Mouse (Mus musculus) limb, embryonic 14.5 days (tissue): ENCODE results near the gene Nol3. TPM values are rescaled to one million over a fixed set of nuclear protein-coding genes. Genes with fewer than 3 reads are reported as not detected.
A peak's percentile ranks its signal among the peaks of the same experiment; 100 is the strongest.
"Not testable (repeated sequence)": the region's sequence is repeated elsewhere in the genome, so short reads cannot be mapped to it uniquely, and the experiment has no call there.

Source experiments
- ATAC-seq: fragments of 200-750 bp; cut with Nextera tagmentation; 2 replicates; pipeline ENCODE4 v1.8.0; 2017; ENCODE audit warnings: low read depth, moderate number of reproducible peaks, moderate TSS enrichment; ENCODE audit not compliant: low FRiP score
- DNase-seq: peaks from one replicate; pipeline ENCODE4 v3.0.0-alpha.2; 2015; ENCODE audit warnings: low spot score
- H3K27ac ChIP-seq: fragments of 300-500 bp; sonication (generic); replicated peaks from 2 replicates; pipeline ENCODE4 v1.5.1; 2014; ENCODE audit warnings: low read depth, mild to moderate bottlenecking, low read length, moderate library complexity, mixed read lengths
- H3K27me3 ChIP-seq: fragments of 300-500 bp; sonication (generic); 2 replicates; pipeline ENCODE4 v1.6.1; 2014; ENCODE audit warnings: low read length, mixed read lengths; ENCODE audit not compliant: control insufficient read depth, insufficient read depth
- H3K36me3 ChIP-seq: fragments of 300-500 bp; sonication (generic); 2 replicates; pipeline ENCODE4 v1.6.1; 2014; ENCODE audit warnings: mild to moderate bottlenecking, low read length, moderate library complexity, mixed read lengths; ENCODE audit not compliant: control insufficient read depth, insufficient read depth
- H3K4me1 ChIP-seq: fragments of 300-500 bp; sonication (generic); 2 replicates; pipeline ENCODE4 v1.6.1; 2014; ENCODE audit warnings: antibody characterized with exemption, low read length, mixed read lengths; ENCODE audit not compliant: control insufficient read depth, insufficient read depth
- H3K4me2 ChIP-seq: fragments of 300-500 bp; sonication (generic); replicated peaks from 2 replicates; pipeline ENCODE4 v1.6.1; 2014; ENCODE audit warnings: low read depth, mild to moderate bottlenecking, low read length, moderate library complexity; ENCODE audit not compliant: severe bottlenecking
- H3K4me3 ChIP-seq: fragments of 300-500 bp; sonication (generic); replicated peaks from 2 replicates; pipeline ENCODE4 v1.5.1; 2014; ENCODE audit warnings: low read length
- H3K9ac ChIP-seq: fragments of 300-500 bp; sonication (generic); 2 replicates; pipeline ENCODE4 v1.6.1; 2014; ENCODE audit warnings: mild to moderate bottlenecking, low read depth, low read length, moderate library complexity; ENCODE audit not compliant: severe bottlenecking
- H3K9me3 ChIP-seq: fragments of 300-500 bp; sonication (generic); 2 replicates; pipeline ENCODE4 v1.6.1; 2016; ENCODE audit warnings: low read length; ENCODE audit not compliant: control insufficient read depth
- POLR2A ChIP-seq: fragments of 200-500 bp; IDR thresholded peaks from 2 replicates; pipeline ENCODE4 v1.8.0; 2012; ENCODE audit warnings: inconsistent platforms, mild to moderate bottlenecking, moderate library complexity, borderline replicate concordance; ENCODE audit not compliant: insufficient read depth, insufficient read length; ENCODE audit errors: extremely low read depth
- WGBS: fragments of 180-500 bp; shearing (Covaris S2); extraction: QIAGEN DNeasy Blood & Tissue Kit; methylation state at CpG from one replicate; pipeline ENCODE4 v1.1.7; 2014; 5-methylcytosine and 5-hydroxymethylcytosine counted together
- polyA plus RNA-seq, 2 experiments: library from polyadenylated mRNA; depleted of rRNA in 1 of 2; stranded (reverse) in 1 of 2; unstranded in 1 of 2; fragments of >200 nt; fragmentation: Nextera tagmentation in 1 of 2; extraction: Ambion mirVana in 1 of 2; gene quantifications; 2 replicates each; pipeline versions ENCODE4 v1.2.1 to v1.2.3; 2012 to 2014

Nol3 gene
- polyA plus RNA-seq, 2 experiments = 2.3 to 3.3 TPM

DNA sequence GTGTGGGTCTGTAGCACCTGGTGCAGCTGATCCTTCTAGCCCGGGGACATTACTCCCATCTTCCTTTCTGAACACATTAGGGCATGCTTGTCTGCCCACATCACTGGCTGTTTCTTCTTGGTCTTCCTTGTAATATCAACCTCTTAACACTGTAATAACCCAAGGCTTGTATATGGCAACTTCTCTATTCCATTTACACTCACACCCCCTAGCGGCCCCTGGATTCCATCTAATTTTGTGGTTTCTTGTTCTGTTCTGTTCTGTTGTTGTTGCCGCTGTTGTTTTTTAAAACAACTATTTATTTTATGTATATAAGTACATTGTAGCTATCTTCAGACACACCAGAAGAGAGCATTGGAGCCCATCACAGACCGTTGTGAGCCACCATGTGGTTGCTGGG lies 11.0 kb downstream of the Nol3 start:
- Histone ChIP-seq H3K27me3 (peaks cover 12% of the 10 kb centered on the region), H3K4me2 (no peak overlapping the region), H3K9ac (no peak overlapping the region), H3K4me3 (no peak overlapping the region), H3K27ac (no peak overlapping the region), H3K36me3 (peaks cover 10% of the 10 kb centered on the region), H3K4me1 (peaks cover 18% of the 10 kb centered on the region), H3K9me3 (no peaks in the 10 kb centered on the region)
- WGBS = 83% methylated on average over 4 of the region's 4 CpGs
- no peak for DNase-seq
- no peak for ATAC-seq
- TF ChIP-seq POLR2A = no peak

DNA sequence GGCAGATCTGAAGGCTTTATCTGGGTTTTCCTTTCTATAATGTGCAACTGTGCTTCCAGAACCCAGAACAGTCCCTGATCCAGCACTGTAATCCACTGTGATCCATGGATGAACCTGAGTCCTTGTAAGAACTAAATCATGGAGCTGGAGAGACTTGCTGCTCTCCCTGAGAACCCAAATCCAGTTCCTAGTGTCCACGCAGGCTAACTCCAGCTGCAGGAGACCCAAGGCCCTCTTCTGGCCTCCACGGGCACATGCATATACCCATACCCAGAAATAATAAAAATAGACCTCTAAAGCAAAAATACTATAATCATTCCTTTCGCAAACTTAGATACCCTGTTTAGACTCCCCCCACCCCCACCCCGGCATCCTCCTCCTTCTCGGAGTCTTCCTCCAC lies 12.3 kb downstream of the Nol3 start:
- Histone ChIP-seq H3K4me3 (no peak overlapping the region), H3K9me3 (no peaks in the 10 kb centered on the region), H3K9ac (no peak overlapping the region), H3K4me2 (peak overlapping the region; percentile 62), H3K4me1 (peaks cover 18% of the 10 kb centered on the region), H3K36me3 (peaks cover 8% of the 10 kb centered on the region), H3K27ac (no peak overlapping the region), H3K27me3 (peaks cover 12% of the 10 kb centered on the region)
- WGBS = 90% methylated on average over 5 of the region's 5 CpGs
- TF ChIP-seq POLR2A = no peak
- DNase-seq (no peak), ATAC-seq (no peak)

DNA sequence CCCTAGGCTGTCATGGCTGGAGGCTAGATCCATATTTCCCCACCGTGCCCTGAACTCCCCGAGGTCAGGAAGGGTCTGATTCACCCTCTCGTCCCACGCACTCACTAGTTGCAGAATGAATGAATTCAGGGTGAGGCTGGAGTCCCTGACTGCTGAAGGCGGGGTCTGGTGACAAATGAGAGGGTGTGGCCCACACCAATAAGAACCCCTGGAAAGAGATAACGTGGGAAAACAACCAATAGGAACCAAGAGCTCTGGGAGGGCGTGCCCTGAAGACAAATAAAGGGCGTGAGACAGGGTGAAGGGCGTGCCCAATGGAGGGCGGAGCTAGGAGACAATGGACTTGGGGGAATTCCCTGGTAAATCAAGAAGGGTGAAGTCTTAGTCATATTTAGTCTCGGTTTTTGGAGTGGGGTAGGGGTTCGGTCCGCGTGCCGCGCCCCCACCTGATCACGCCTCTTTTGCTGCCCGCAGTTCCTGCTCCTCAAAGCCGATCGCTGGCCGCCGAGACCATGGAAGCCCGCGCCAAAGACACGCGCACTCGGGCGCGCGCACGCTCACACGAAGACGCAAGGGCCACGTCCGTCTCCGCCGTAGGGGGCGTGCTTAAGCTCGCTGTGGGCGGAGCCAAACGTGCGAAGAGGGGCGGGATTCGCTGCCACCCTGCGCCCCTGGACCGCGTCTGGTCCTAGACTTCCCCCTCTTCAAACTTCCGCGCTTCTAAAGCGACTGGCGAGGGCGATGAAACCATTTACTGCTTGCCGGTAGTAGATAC lies 13.2 kb downstream of the Nol3 start:
- H3K4me3 ChIP-seq = peak overlapping the region; percentile 47
- H3K9ac ChIP-seq = peak overlapping the region; percentile 52
- TF ChIP-seq POLR2A = peak; percentile 88
- peak; percentile 93 for ATAC-seq
- DNase-seq = peak; percentile 94
- peaks cover 12% of the 10 kb centered on the region for H3K27me3 ChIP-seq
- peaks cover 6% of the 10 kb centered on the region for H3K36me3 ChIP-seq
- WGBS = under 1% methylated on average over 53 of the region's 53 CpGs
- H3K9me3 ChIP-seq = no peaks in the 10 kb centered on the region
- H3K4me1 ChIP-seq = peaks cover 18% of the 10 kb centered on the region
- peak overlapping the region; percentile 39 for H3K27ac ChIP-seq
- H3K4me2 ChIP-seq = peak overlapping the region; percentile 62

DNA sequence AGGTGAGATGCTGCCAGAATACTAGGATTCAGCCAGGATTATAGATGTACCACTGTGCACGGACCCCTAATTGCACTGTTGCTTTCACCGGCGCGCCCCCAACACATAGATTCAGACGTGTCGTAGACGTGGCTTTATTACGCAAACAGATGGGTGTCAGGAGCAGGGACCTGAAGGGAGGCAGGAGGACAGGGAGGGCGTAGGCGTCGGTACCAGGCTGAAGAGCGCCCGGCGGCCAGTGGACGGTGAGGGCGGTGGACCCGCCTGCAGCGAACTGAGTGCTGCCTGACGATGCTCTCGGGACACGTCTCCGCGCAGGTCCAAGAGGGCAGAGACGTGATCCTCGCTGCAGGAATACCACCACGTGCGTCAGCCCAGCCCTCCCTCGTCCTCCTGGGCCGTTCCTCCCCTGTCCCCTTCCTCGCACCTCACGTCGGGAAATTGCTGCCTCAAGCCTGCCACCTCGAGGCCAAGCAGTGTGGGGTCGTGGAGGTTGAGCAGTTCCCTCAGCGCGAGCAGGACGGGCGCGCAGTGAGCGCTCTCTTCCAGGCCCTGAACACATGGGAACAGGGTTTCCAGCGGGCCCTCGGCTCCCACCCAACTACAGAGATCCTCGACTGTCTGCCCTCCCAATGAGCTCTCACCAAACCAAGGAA lies 14.0 kb downstream of the Nol3 start, which contains the start of gene 4931428F04Rik:
Gene 4931428F04Rik (minus strand): TSS at position 60 of the 656 bp plus-strand sequence.
- under 1% methylated on average over 40 of the region's 43 CpGs for WGBS
- TF ChIP-seq POLR2A = no peak
- Histone ChIP-seq H3K4me2 (peak within 1 kb of the TSS; percentile 62), H3K27me3 (peaks cover 12% of the 10 kb centered on the region), H3K9ac (peak within 1 kb of the TSS; percentile 52), H3K9me3 (no peaks in the 10 kb centered on the region), H3K4me1 (peaks cover 18% of the 10 kb centered on the region), H3K27ac (peak within 1 kb of the TSS; percentile 39), H3K4me3 (peak within 1 kb of the TSS; percentile 47), H3K36me3 (peaks cover 1% of the 10 kb centered on the region)
- peak; percentile 16 for ATAC-seq
- no peak for DNase-seq

DNA sequence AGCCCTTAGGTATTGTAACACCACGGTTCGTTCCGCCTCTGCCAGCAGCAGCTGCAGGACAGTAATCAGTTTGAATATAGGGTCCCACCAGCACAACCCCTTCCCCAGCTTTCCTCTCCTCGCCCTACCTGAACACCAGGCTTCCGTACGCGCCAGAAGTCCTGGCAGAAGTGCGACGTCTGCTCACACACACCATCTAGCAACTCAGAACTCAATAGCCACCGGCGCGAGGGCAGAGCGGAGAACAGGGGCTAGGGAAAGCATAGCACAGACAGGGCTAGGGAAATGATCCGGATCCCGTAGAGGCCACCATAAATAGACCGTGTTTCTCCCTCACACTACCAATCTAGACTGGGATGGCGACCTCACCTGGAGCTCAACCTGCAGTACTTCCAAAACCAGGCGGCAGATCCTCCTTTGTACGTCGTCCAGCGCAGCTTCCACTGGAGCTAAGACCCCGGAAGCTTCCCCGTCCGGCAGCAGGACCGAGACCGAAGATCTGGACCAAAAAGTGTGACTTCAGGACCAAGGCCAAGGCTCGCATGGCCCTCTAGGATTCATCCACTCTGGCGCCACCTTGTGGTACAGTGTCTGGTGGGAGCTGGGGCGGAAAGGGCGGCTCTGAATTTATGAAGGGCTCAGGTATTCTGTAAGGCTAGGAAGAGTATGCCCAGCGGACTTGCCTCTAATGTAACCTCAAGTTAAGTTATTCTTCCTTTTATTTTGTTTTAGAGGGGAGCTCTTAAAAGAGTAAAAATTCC lies 14.8 kb downstream of the Nol3 start:
- TF ChIP-seq POLR2A = no peak
- H3K9ac ChIP-seq = no peak overlapping the region
- no peaks in the 10 kb centered on the region for H3K9me3 ChIP-seq

DNA sequence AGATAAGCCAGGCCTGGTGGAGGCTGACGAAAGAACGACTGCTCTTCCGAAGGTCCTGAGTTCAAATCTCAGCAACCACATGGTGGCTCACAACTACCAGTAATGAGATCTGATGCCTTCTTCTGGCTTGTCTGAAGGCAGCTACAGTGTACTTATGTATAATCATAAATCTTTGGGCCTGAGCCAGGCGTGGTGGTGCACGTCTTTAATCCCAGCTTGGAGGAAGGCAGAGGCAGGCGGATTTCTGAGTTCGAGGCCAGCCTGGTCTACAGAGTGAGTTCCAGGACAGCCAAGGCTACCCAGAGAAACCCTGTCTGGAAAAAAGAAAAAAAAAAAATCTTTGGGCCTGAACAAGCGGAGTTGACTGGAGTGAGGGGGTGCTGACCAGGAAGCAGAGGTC lies 15.4 kb downstream of the Nol3 start:
- not testable (repeated sequence) for H3K4me3 ChIP-seq, ATAC-seq, H3K9me3 ChIP-seq, DNase-seq, H3K36me3 ChIP-seq, H3K27ac ChIP-seq, H3K4me2 ChIP-seq, H3K9ac ChIP-seq
- peaks cover 12% of the 10 kb centered on the region for H3K27me3 ChIP-seq
- peaks cover 18% of the 10 kb centered on the region for H3K4me1 ChIP-seq
- 87% methylated on average over 8 of the region's 8 CpGs for WGBS

More for the DNA sequence above, 14.8 kb downstream of the Nol3 start:
- no peak overlapping the region for H3K27ac ChIP-seq
- peak overlapping the region; percentile 62 for H3K4me2 ChIP-seq
- H3K36me3 ChIP-seq = no peaks in the 10 kb centered on the region
- ATAC-seq (no peak), DNase-seq (peak; percentile 92)
- peaks cover 18% of the 10 kb centered on the region for H3K4me1 ChIP-seq
- peak overlapping the region; percentile 47; the same call in 1 of the 2 replicates for H3K4me3 ChIP-seq
- H3K27me3 ChIP-seq = peaks cover 12% of the 10 kb centered on the region
- 6% methylated on average over 31 of the region's 31 CpGs for WGBS

DNA sequence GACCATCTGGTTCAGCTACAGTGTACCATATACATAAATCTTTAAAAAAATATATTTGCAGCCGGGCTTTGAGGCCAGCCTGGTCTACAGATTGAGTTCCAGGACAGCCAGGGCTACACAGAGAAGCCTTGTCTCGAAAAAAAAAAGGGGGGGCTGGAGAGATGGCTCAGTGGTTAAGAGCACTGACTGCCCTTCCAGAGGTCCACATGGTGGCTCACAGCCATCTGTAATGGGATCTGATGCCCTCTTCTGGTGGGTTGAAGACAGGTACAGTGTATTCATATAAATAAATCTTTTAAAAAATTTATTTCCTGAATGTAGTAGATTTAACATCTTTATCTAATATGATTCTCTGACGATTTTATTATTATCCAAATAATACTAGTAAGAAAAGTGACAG lies 15.9 kb downstream of the Nol3 start:
- H3K27me3 ChIP-seq = peaks cover 12% of the 10 kb centered on the region
- H3K4me2 ChIP-seq, H3K36me3 ChIP-seq, ATAC-seq, H3K4me3 ChIP-seq, DNase-seq, H3K27ac ChIP-seq, H3K9ac ChIP-seq, H3K9me3 ChIP-seq: not testable (repeated sequence)
- WGBS = 61% methylated on average over 3 of the region's 3 CpGs
- peaks cover 21% of the 10 kb centered on the region for H3K4me1 ChIP-seq
